Mouse (Mus musculus) myocyte (in vitro differentiated cells): ENCODE measurements around the gene Dcaf17. TPM values are rescaled to one million over a fixed set of nuclear protein-coding genes. Genes with fewer than 3 reads are reported as not detected.

Experiments used
- H3K27me3 ChIP-seq: one replicate; pipeline ENCODE4 v1.6.1; 2011; ENCODE audit not compliant: control insufficient read depth, insufficient read depth, insufficient read length
- H3K36me3 ChIP-seq: one replicate; pipeline ENCODE4 v1.6.1; 2011; ENCODE audit not compliant: control insufficient read depth, insufficient read depth
- H3K4me2 ChIP-seq: one replicate; pipeline ENCODE4 v1.6.1; 2011; ENCODE audit warnings: low read depth, control low read depth
- H3K4me3 ChIP-seq: one replicate; pipeline ENCODE4 v1.5.1; 2011; ENCODE audit warnings: mild to moderate bottlenecking, control low read depth, moderate library complexity
- H3K79me2 ChIP-seq: one replicate; pipeline ENCODE4 v1.6.1; 2011; ENCODE audit not compliant: control insufficient read depth, insufficient read depth
- H3ac ChIP-seq: one replicate; pipeline ENCODE4 v1.6.1; 2011; ENCODE audit not compliant: control insufficient read depth, insufficient read length
- CEBPB ChIP-seq: IDR thresholded peaks from 2 replicates; pipeline ENCODE4 v1.6.1; 2011; ENCODE audit warnings: mild to moderate bottlenecking, moderate library complexity; ENCODE audit not compliant: poor library complexity, insufficient read depth, severe bottlenecking
- E2F4 ChIP-seq: IDR thresholded peaks from one replicate; pipeline ENCODE4 v1.6.1; 2011; ENCODE audit warnings: mild to moderate bottlenecking, control low read depth, moderate library complexity; ENCODE audit not compliant: insufficient read depth
- MAX ChIP-seq: IDR thresholded peaks from one replicate; pipeline ENCODE4 v1.6.1; 2011; ENCODE audit warnings: low read depth, mild to moderate bottlenecking, control low read depth
- MYOD1 ChIP-seq, 3 experiments: IDR thresholded peaks; one replicate each; pipeline ENCODE4 v1.6.1; 2011; ENCODE audit warnings: control low read depth in 2 of 3, low read depth in 2 of 3, mild to moderate bottlenecking in 2 of 3, moderate library complexity in 1 of 3; ENCODE audit not compliant: insufficient read length in 2 of 3, control insufficient read depth in 1 of 3
- MYOG ChIP-seq, 3 experiments: IDR thresholded peaks; one replicate each; pipeline ENCODE4 v1.6.1; 2011; ENCODE audit warnings: control low read depth in 2 of 3, low read depth in 2 of 3, mild to moderate bottlenecking in 2 of 3; ENCODE audit not compliant: insufficient read length in 2 of 3, control insufficient read depth in 1 of 3, insufficient read depth in 1 of 3
- POLR2A ChIP-seq: IDR thresholded peaks from one replicate; pipeline ENCODE4 v1.6.1; 2011; ENCODE audit warnings: low read depth, mild to moderate bottlenecking, control low read depth, moderate library complexity; ENCODE audit not compliant: insufficient read length
- POLR2AphosphoS2 ChIP-seq: IDR thresholded peaks from one replicate; pipeline ENCODE4 v1.6.1; 2011; ENCODE audit warnings: low read depth, control low read depth; ENCODE audit not compliant: insufficient read length
- REST ChIP-seq: IDR thresholded peaks from one replicate; pipeline ENCODE4 v1.6.1; 2011; ENCODE audit warnings: mild to moderate bottlenecking, control low read depth, moderate library complexity; ENCODE audit not compliant: insufficient read depth, insufficient read length
- SRF ChIP-seq: IDR thresholded peaks from one replicate; pipeline ENCODE4 v1.6.1; 2011; ENCODE audit warnings: low read depth; ENCODE audit not compliant: control insufficient read depth, insufficient read length
- TCF12 ChIP-seq: IDR thresholded peaks from one replicate; pipeline ENCODE4 v1.6.1; 2011; ENCODE audit warnings: mild to moderate bottlenecking, control low read depth; ENCODE audit not compliant: poor library complexity, insufficient read depth, severe bottlenecking
- TCF3 ChIP-seq: IDR thresholded peaks from one replicate; pipeline ENCODE4 v1.6.1; 2011; ENCODE audit warnings: low read depth, control low read depth; ENCODE audit not compliant: insufficient read length
- USF1 ChIP-seq: IDR thresholded peaks from one replicate; pipeline ENCODE4 v1.6.1; 2011; ENCODE audit warnings: low read depth, mild to moderate bottlenecking, control low read depth, moderate library complexity
- polyA plus RNA-seq: library from polyadenylated mRNA; unstranded; fragments of >200 nt; fragmentation: generic; extraction: Trizol; gene quantifications from one replicate; pipeline ENCODE4 v1.2.1, GENCODE M21; 2012; ENCODE audit warnings: missing spikeins

The Dcaf17 gene
- polyA plus RNA-seq, 1 experiment = 1.9 TPM

- Histone ChIP-seq H3K27me3 (no peaks in the 10 kb centered on the region), H3ac (no peak overlapping the region), H3K4me2 (no peak overlapping the region), H3K36me3 (no peaks in the 10 kb centered on the region), H3K4me3 (no peak overlapping the region), H3K79me2 (no peaks in the 10 kb centered on the region)
- TF ChIP-seq SRF (no peak), CEBPB (no peak), MYOD1 (IDR thresholded peaks at IDR 0.05; ENCODE audit: control insufficient read depth in 1 of 3, insufficient read length in 2 of 3, low read depth in 2 of 3) (no peak), POLR2A (no peak), POLR2AphosphoS2 (no peak), E2F4 (no peak), TCF3 (no peak), MYOG (IDR thresholded peaks at IDR 0.05; ENCODE audit: control insufficient read depth in 1 of 3, insufficient read depth in 1 of 3, insufficient read length in 2 of 3, low read depth in 2 of 3) (no peak), MAX (no peak), TCF12 (no peak), REST (no peak)
These were observed 76.9 kb downstream of the Dcaf17 start for GRCm38 (mm10) chr2:71131866-71132496.

DNA sequence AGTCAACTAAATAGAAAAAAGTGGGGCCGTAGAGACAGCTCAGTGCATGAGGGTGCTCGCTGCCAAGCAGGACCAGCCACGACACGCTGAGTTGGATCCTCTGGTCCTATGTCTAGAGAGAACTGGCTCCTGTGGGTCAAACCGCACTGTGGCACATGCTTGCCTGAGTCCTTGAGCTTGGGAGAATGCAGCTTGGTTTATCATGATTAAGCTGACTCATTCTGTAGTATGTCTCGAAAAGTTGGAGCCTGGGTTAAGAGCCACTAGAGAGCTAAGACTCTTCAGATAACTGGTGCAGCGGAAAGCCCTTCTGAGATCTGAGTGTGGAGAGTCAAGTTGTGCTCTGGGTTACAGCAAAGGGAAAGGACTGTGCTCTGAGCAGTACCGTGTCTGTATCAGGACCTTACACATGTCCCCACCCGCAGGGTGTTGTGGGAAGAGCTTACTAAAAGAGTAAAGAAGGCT, 78.9 kb downstream of the Dcaf17 start:
- TF ChIP-seq E2F4 = no peak
- TF ChIP-seq SRF = no peak
- no peak for TF ChIP-seq MYOG (IDR thresholded peaks at IDR 0.05; ENCODE audit: control insufficient read depth in 1 of 3, insufficient read depth in 1 of 3, insufficient read length in 2 of 3, low read depth in 2 of 3)
- no peak for TF ChIP-seq TCF12
- TF ChIP-seq TCF3 = no peak
- TF ChIP-seq CEBPB = no peak
- no peak for TF ChIP-seq REST
- TF ChIP-seq POLR2A = no peak
- no peak for TF ChIP-seq POLR2AphosphoS2
- no peak for TF ChIP-seq MAX
- no peak for TF ChIP-seq MYOD1 (IDR thresholded peaks at IDR 0.05; ENCODE audit: control insufficient read depth in 1 of 3, insufficient read length in 2 of 3, low read depth in 2 of 3)
- no peak for TF ChIP-seq USF1
- Histone ChIP-seq H3ac (no peak overlapping the region), H3K36me3 (no peaks in the 10 kb centered on the region), H3K4me3 (no peak overlapping the region), H3K79me2 (no peaks in the 10 kb centered on the region), H3K4me2 (no peak overlapping the region), H3K27me3 (no peaks in the 10 kb centered on the region)

- no peak overlapping the region for H3K4me2 ChIP-seq
- no peaks in the 10 kb centered on the region for H3K36me3 ChIP-seq
- no peaks in the 10 kb centered on the region for H3K27me3 ChIP-seq
- H3K79me2 ChIP-seq = no peaks in the 10 kb centered on the region
- H3K4me3 ChIP-seq = no peak overlapping the region
- no peak overlapping the region for H3ac ChIP-seq
- no peak for TF ChIP-seq REST
- no peak for TF ChIP-seq TCF12
- TF ChIP-seq USF1 = no peak
- TF ChIP-seq MAX = no peak
- no peak for TF ChIP-seq POLR2AphosphoS2
- no peak for TF ChIP-seq CEBPB
- no peak for TF ChIP-seq MYOD1 (IDR thresholded peaks at IDR 0.05; ENCODE audit: control insufficient read depth in 1 of 3, insufficient read length in 2 of 3, low read depth in 2 of 3)
- TF ChIP-seq SRF = no peak
- TF ChIP-seq TCF3 = no peak
- TF ChIP-seq POLR2A = no peak
- TF ChIP-seq E2F4 = no peak
These were observed 79.7 kb downstream of the Dcaf17 start for GRCm38 (mm10) chr2:71134836-71135235.

- no peak for TF ChIP-seq SRF
- TF ChIP-seq POLR2AphosphoS2 = no peak
- TF ChIP-seq E2F4 = no peak
- TF ChIP-seq MYOG (IDR thresholded peaks at IDR 0.05; ENCODE audit: control insufficient read depth in 1 of 3, insufficient read depth in 1 of 3, insufficient read length in 2 of 3, low read depth in 2 of 3) = no peak
- no peak for TF ChIP-seq TCF12
- TF ChIP-seq MAX = no peak
- no peak for TF ChIP-seq POLR2A
- no peak for TF ChIP-seq CEBPB
- TF ChIP-seq REST = no peak
- TF ChIP-seq USF1 = no peak
- no peak for TF ChIP-seq TCF3
- no peak for TF ChIP-seq MYOD1 (IDR thresholded peaks at IDR 0.05; ENCODE audit: control insufficient read depth in 1 of 3, insufficient read length in 2 of 3, low read depth in 2 of 3)
- no peaks in the 10 kb centered on the region for H3K36me3 ChIP-seq
- H3ac ChIP-seq = no peak overlapping the region
- no peak overlapping the region for H3K4me2 ChIP-seq
- H3K27me3 ChIP-seq = no peaks in the 10 kb centered on the region
- no peak overlapping the region for H3K4me3 ChIP-seq
- no peaks in the 10 kb centered on the region for H3K79me2 ChIP-seq
These were observed 85.5 kb downstream of the Dcaf17 start for GRCm38 (mm10) chr2:71140622-71141021.
